Mouse (Mus musculus): ENCODE results near the gene Mdm1.

- TF ChIP-seq CTCF (IDR thresholded peaks at IDR 0.05; ENCODE audit: insufficient read depth, low read depth, low read length), result no peak
- TF ChIP-seq POLR2A (IDR thresholded peaks at IDR 0.05; ENCODE audit: insufficient read depth, low read depth, low read length), result no peak
Observed at GRCm38 (mm10) chr10:118178735-118179151, 37.1 kb downstream of the Mdm1 start.
